Mouse (Mus musculus) midbrain, postnatal 0 days (tissue): ENCODE data around the gene Hus1b. TPM values are rescaled to one million over a fixed set of nuclear protein-coding genes. Genes with fewer than 3 reads are reported as not detected.
A peak's percentile ranks its signal among the peaks of the same experiment; 100 is the strongest.

Experiments used
- ATAC-seq: fragments of 200-750 bp; cut with Nextera tagmentation; 2 replicates; pipeline ENCODE4 v1.8.0; 2017; ENCODE audit warnings: moderate number of reproducible peaks, mild to moderate bottlenecking, moderate TSS enrichment, moderate library complexity; ENCODE audit not compliant: low FRiP score
- DNase-seq: peaks from one replicate; pipeline ENCODE4 v3.0.0-alpha.2; 2015; ENCODE audit warnings: low spot score
- H3K27ac ChIP-seq: fragments of 300-500 bp; sonication (generic); 2 replicates; pipeline ENCODE4 v1.5.1; 2014; ENCODE audit warnings: low read depth, mild to moderate bottlenecking, low read length, mixed read lengths
- H3K27me3 ChIP-seq: fragments of 300-500 bp; sonication (generic); 2 replicates; pipeline ENCODE4 v1.6.1; 2014; ENCODE audit warnings: low read length, control low read depth, mixed read lengths; ENCODE audit not compliant: insufficient read depth
- H3K36me3 ChIP-seq: fragments of 300-500 bp; sonication (generic); 2 replicates; pipeline ENCODE4 v1.6.1; 2014; ENCODE audit warnings: low read length, control low read depth, mixed read lengths; ENCODE audit not compliant: insufficient read depth
- H3K4me1 ChIP-seq: fragments of 300-500 bp; sonication (generic); 2 replicates; pipeline ENCODE4 v1.6.1; 2014; ENCODE audit warnings: mild to moderate bottlenecking, control low read depth, antibody characterized with exemption, low read length, mixed read lengths; ENCODE audit not compliant: insufficient read depth
- H3K4me2 ChIP-seq: fragments of 300-500 bp; sonication (generic); 2 replicates; pipeline ENCODE4 v1.6.1; 2014; ENCODE audit warnings: low read depth, mild to moderate bottlenecking, low read length, mixed read lengths; ENCODE audit not compliant: poor library complexity, severe bottlenecking
- H3K4me3 ChIP-seq: fragments of 300-500 bp; sonication (generic); 2 replicates; pipeline ENCODE4 v1.5.1; 2014; ENCODE audit warnings: low read depth, mild to moderate bottlenecking, low read length, moderate library complexity
- H3K9ac ChIP-seq: fragments of 300-500 bp; sonication (generic); replicated peaks from 2 replicates; pipeline ENCODE4 v1.6.1; 2014; ENCODE audit warnings: mild to moderate bottlenecking, low read length, moderate library complexity, mixed read lengths; ENCODE audit not compliant: poor library complexity, severe bottlenecking
- H3K9me3 ChIP-seq: fragments of 300-500 bp; sonication (generic); 2 replicates; pipeline ENCODE4 v1.6.1; 2016; ENCODE audit warnings: low read length, control low read depth
- CTCF ChIP-seq: IDR thresholded peaks from 2 replicates; pipeline ENCODE4 v1.5.1; 2016; ENCODE audit warnings: antibody characterized with exemption, mild to moderate bottlenecking
- WGBS: fragments of 180-500 bp; shearing (Covaris S2); extraction: QIAGEN DNeasy Blood & Tissue Kit; methylation state at CpG from one replicate; pipeline ENCODE4 v1.1.7; 2014; 5-methylcytosine and 5-hydroxymethylcytosine counted together
- polyA plus RNA-seq: library from polyadenylated mRNA; unstranded; fragments of >200 nt; fragmentation: Nextera tagmentation; extraction: Ambion mirVana; gene quantifications from 2 replicates; pipeline ENCODE4 v1.2.1, GENCODE M21; 2015
- total RNA-seq: library from RNA; depleted of rRNA; stranded (reverse); fragments of >200 nt; gene quantifications from 2 replicates; pipeline ENCODE4 v1.2.3, GENCODE M21; 2014; rRNA removed

Hus1b gene
- total and polyA plus RNA-seq, 2 experiments from 2014 or later, result 0.66 TPM; not detected in 1

DNA sequence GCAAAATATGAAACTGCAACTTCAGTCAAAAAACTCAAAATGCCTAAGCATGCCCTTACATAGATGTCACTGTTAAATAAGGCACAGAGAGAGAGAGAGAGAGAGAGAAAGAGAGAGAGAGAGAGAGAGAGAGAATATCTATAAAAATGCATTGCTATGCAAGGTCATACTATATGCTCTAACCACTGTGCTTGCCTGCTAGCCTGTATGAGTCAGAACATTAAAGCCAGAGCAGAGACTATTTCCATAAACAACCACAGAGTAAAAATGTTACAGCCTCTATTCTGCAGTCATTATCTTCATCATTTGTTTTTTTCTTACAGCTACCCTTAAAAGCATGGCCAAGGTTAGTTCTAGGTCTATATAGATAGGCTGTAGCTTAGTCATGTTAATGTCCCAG is 33.8 kb downstream of the Hus1b start:
- Histone ChIP-seq H3K4me3 (no peak overlapping the region), H3K27ac (no peak overlapping the region), H3K4me2 (no peak overlapping the region), H3K4me1 (no peaks in the 10 kb centered on the region), H3K27me3 (no peaks in the 10 kb centered on the region), H3K9me3 (no peaks in the 10 kb centered on the region), H3K36me3 (peaks cover 6% of the 10 kb centered on the region; the same call in 1 of the 2 replicates), H3K9ac (no peak overlapping the region)
- TF ChIP-seq CTCF, result no peak
- ATAC-seq, result no peak
- DNase-seq, result no peak

DNA sequence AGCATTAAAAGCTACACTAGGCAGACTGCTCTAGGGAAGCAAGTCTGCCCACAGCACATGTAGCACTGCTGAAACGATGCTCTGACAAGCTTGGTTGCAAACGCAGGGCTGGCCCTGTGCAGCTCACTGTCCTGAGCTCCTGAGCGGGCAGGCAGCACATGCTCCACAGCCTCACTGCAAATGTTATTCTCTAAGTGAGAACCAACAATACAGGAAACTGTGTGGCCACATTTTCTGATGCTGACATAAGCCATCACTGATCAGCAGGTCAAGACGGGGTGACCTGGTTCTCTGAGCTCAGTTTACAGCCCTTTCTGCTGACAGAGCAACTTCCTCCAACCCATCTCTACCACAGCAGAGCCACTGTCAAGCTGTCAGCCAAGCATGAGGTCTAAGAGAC is 34.5 kb downstream of the Hus1b start:
- no peak for ATAC-seq
- H3K9ac ChIP-seq, result no peak overlapping the region
- H3K27ac ChIP-seq, result no peak overlapping the region
- no peaks in the 10 kb centered on the region for H3K4me1 ChIP-seq
- H3K36me3 ChIP-seq, result peaks cover 6% of the 10 kb centered on the region; the same call in 1 of the 2 replicates
- no peaks in the 10 kb centered on the region for H3K9me3 ChIP-seq
- no peak overlapping the region for H3K4me3 ChIP-seq
- no peak for DNase-seq
- no peak overlapping the region for H3K4me2 ChIP-seq
- WGBS, result 24% methylated on average over 4 of the region's 4 CpGs
- TF ChIP-seq CTCF, result no peak
- no peaks in the 10 kb centered on the region for H3K27me3 ChIP-seq

DNA sequence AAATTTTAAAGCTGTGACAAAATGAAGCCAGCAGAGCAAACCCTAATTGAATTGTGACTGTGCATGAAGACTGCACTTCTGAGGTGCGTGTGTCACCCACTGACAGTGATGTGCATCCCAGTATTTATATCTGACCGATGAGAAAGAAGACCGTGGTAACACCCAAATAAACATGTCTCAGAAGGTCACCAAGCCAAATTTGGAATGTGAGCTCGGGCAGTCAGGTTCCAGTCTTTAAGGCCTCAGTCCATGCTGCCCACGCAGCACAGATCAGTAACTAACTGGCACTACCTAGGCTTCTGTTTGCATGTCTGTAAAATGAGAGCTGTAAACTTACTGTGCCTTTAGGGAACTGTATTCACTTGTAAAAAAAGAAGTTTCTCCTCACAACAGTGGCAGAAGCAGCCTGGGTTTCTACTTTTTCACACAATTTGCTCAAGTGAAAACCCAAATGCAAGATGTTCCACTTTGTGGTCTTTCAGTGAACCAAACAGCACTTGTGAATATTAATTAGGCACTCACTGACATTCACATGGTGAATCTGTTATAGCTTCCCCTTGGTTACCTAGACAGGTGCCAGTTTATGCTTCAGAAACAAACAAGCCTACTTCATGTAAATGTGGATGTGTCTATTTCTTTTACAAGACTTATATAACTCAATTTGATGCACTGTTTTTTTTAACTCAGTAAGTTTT is 35.5 kb downstream of the Hus1b start:
- H3K9me3 ChIP-seq, result no peaks in the 10 kb centered on the region
- ATAC-seq (no peak), DNase-seq (no peak)
- no peak overlapping the region for H3K4me3 ChIP-seq
- H3K27ac ChIP-seq, result no peak overlapping the region
- H3K9ac ChIP-seq, result no peak overlapping the region
- no peak overlapping the region for H3K4me2 ChIP-seq
- H3K27me3 ChIP-seq, result no peaks in the 10 kb centered on the region
- 81% methylated on average over 5 of the region's 5 CpGs for WGBS
- H3K36me3 ChIP-seq, result peaks cover 6% of the 10 kb centered on the region; the same call in 1 of the 2 replicates
- no peaks in the 10 kb centered on the region for H3K4me1 ChIP-seq
- no peak for TF ChIP-seq CTCF

DNA sequence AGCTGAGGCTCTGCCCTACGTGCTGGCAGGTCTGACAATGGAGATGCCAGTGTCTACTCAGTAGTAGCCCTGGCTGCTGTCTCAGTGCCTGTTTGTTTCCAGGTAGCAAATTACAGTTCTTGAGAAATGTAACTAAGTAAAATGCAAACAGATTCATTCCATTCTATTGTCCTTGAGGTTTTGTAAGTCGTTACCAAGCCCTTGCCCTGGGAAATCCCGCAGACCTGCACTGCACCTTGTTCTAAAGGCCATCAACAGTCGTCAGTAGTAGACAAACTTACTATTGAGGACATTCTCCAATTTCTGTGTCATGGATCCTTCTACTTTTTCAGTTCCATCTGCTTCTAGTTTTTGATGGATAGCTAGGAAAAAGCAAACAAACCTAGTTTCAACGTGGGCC is 36.7 kb downstream of the Hus1b start:
- H3K27ac ChIP-seq, result no peak overlapping the region
- no peak overlapping the region for H3K4me3 ChIP-seq
- DNase-seq, result no peak
- TF ChIP-seq CTCF, result no peak
- no peaks in the 10 kb centered on the region for H3K9me3 ChIP-seq
- no peaks in the 10 kb centered on the region for H3K4me1 ChIP-seq
- H3K27me3 ChIP-seq, result no peaks in the 10 kb centered on the region
- H3K4me2 ChIP-seq, result no peak overlapping the region
- 87% methylated on average over 5 of the region's 5 CpGs for WGBS
- H3K9ac ChIP-seq, result no peak overlapping the region
- no peak for ATAC-seq
- H3K36me3 ChIP-seq, result peaks cover 6% of the 10 kb centered on the region; the same call in 1 of the 2 replicates

DNA sequence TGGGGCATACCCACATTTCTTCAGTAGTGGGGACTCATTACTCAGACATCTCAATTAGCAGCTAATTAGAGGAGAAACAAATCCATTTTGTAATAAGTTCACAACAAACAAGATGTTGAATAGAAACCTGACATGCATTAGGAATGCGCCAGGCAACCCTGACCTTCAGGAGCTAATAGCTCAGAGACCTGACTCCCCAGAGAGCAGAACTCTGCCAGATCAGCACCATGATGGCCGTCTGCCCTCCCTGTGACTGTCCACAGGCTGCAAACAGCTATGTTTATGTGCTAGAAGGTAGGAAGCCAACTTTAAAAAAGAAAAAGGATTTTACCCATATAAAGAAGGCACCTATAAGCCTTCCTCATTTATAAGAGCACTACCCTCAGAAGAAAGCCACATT is 45.3 kb downstream of the Hus1b start:
- ATAC-seq (no peak), DNase-seq (no peak)
- H3K9me3 ChIP-seq, result no peaks in the 10 kb centered on the region
- no peak overlapping the region for H3K9ac ChIP-seq
- H3K4me2 ChIP-seq, result no peak overlapping the region
- H3K27me3 ChIP-seq, result no peaks in the 10 kb centered on the region
- peaks cover 26% of the 10 kb centered on the region for H3K36me3 ChIP-seq
- 67% methylated on average over 2 of the region's 2 CpGs for WGBS
- no peak for TF ChIP-seq CTCF
- no peak overlapping the region for H3K27ac ChIP-seq
- no peak overlapping the region for H3K4me3 ChIP-seq
- H3K4me1 ChIP-seq, result no peaks in the 10 kb centered on the region

DNA sequence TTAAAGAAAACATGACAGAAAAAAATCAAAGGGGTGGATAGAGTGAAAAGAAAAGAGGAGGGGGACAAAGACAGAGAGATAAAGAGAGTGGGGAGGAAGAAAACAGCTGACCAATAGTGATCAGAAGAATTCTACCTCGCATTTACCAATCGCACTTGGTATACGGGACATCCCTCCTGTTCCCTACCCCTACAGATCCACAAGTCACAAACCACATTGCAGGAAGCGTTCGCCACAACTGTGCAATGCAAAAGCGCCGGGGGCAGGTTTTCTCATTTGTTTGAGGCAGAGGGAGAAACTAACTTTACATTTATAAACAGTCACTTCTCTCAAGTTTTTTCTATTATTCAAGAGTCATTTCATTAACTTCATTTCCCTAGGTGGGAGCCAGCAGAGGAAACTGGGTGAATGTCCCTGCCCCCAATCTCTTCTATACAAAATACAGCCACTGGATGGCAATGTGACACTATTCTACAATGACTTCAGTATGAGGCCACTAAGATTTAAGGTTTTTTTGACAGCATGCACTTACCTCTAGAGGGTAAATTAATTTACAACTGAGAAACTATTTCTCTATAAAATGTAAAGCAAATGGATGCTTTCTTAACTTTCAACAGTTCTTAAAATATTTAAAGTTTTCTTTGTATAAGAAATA is 46.0 kb downstream of the Hus1b start:
- H3K4me3 ChIP-seq, result no peak overlapping the region
- H3K9ac ChIP-seq, result no peak overlapping the region
- no peak overlapping the region for H3K27ac ChIP-seq
- TF ChIP-seq CTCF, result peak; percentile 73
- DNase-seq (peak; percentile 48), ATAC-seq (peak; percentile 68; the same call in 1 of the 2 replicates)
- H3K4me1 ChIP-seq, result no peaks in the 10 kb centered on the region
- no peaks in the 10 kb centered on the region for H3K27me3 ChIP-seq
- no peaks in the 10 kb centered on the region for H3K9me3 ChIP-seq
- peaks cover 26% of the 10 kb centered on the region for H3K36me3 ChIP-seq
- WGBS, result 91% methylated on average over 7 of the region's 7 CpGs
- no peak overlapping the region for H3K4me2 ChIP-seq

Other genes with a start within 250 kb of the Hus1b start
- 0.19 and 0.44 TPM in 2 replicates for gene Irf4, start 198.5 kb downstream of the Hus1b start, total RNA-seq
- gene Irf4, start 198.5 kb downstream of the Hus1b start, polyA plus RNA-seq, result 0.02 and 0.05 TPM in 2 replicates
- gene Exoc2, start 26.3 kb upstream of the Hus1b start, total RNA-seq, result 57.5 and 71.7 TPM in 2 replicates
- 38.2 and 40.0 TPM in 2 replicates for gene Exoc2, start 26.3 kb upstream of the Hus1b start, polyA plus RNA-seq
- not detected in 2 replicates for gene Gm5447, start 26.4 kb upstream of the Hus1b start, total RNA-seq
- gene Gm5447, start 26.4 kb upstream of the Hus1b start, polyA plus RNA-seq, result not detected in 2 replicates